Mouse (Mus musculus) hindbrain, embryonic 11.5 days (tissue): Measurements from ENCODE around the gene Map3k5. TPM values are rescaled to one million over a fixed set of nuclear protein-coding genes. Genes with fewer than 3 reads are reported as not detected.

Experiments used
- ATAC-seq: fragments of 200-750 bp; cut with Nextera tagmentation; 2 replicates; pipeline ENCODE4 v1.8.0; 2017; ENCODE audit warnings: mild to moderate bottlenecking, moderate TSS enrichment, moderate library complexity; ENCODE audit not compliant: low FRiP score
- DNase-seq: peaks from one replicate; pipeline ENCODE4 v3.0.0-alpha.2; 2015; ENCODE audit warnings: low spot score
- H3K27ac ChIP-seq: fragments of 300-500 bp; sonication (generic); 2 replicates; pipeline ENCODE4 v1.5.1; 2014; ENCODE audit warnings: mild to moderate bottlenecking, low read depth, low read length
- H3K27me3 ChIP-seq: fragments of 300-500 bp; sonication (generic); 2 replicates; pipeline ENCODE4 v1.6.1; 2014; ENCODE audit warnings: mild to moderate bottlenecking, low read length, moderate library complexity, mixed read lengths; ENCODE audit not compliant: control insufficient read depth, insufficient read depth
- H3K36me3 ChIP-seq: fragments of 300-500 bp; sonication (generic); 2 replicates; pipeline ENCODE4 v1.6.1; 2014; ENCODE audit warnings: mild to moderate bottlenecking, low read length, moderate library complexity, mixed read lengths; ENCODE audit not compliant: control insufficient read depth, insufficient read depth
- H3K4me1 ChIP-seq: fragments of 300-500 bp; sonication (generic); replicated peaks from 2 replicates; pipeline ENCODE4 v1.6.1; 2014; ENCODE audit warnings: low read length, mixed read lengths; ENCODE audit not compliant: control insufficient read depth, insufficient read depth
- H3K4me2 ChIP-seq: fragments of 300-500 bp; sonication (generic); replicated peaks from 2 replicates; pipeline ENCODE4 v1.6.1; 2014; ENCODE audit warnings: mild to moderate bottlenecking, low read depth, low read length
- H3K4me3 ChIP-seq: fragments of 300-500 bp; sonication (generic); 2 replicates; pipeline ENCODE4 v1.5.1; 2014; ENCODE audit warnings: low read depth, low read length
- H3K9ac ChIP-seq: fragments of 300-500 bp; sonication (generic); 2 replicates; pipeline ENCODE4 v1.6.1; 2014; ENCODE audit warnings: low read depth, low read length
- H3K9me3 ChIP-seq: fragments of 300-500 bp; sonication (generic); 2 replicates; pipeline ENCODE4 v1.6.1; 2016; ENCODE audit warnings: low read length; ENCODE audit not compliant: control insufficient read depth
- WGBS: fragments of 180-500 bp; shearing (Covaris S2); extraction: QIAGEN DNeasy Blood & Tissue Kit; methylation state at CpG from one replicate; pipeline ENCODE4 v1.1.7; 2014; 5-methylcytosine and 5-hydroxymethylcytosine counted together
- polyA plus RNA-seq: library from polyadenylated mRNA; unstranded; fragments of >200 nt; fragmentation: Nextera tagmentation; extraction: Ambion mirVana; gene quantifications from 2 replicates; pipeline ENCODE4 v1.2.1, GENCODE M21; 2014

Gene Map3k5
- polyA plus RNA-seq, 1 experiment from 2014 or later: 0.66 TPM

DNA sequence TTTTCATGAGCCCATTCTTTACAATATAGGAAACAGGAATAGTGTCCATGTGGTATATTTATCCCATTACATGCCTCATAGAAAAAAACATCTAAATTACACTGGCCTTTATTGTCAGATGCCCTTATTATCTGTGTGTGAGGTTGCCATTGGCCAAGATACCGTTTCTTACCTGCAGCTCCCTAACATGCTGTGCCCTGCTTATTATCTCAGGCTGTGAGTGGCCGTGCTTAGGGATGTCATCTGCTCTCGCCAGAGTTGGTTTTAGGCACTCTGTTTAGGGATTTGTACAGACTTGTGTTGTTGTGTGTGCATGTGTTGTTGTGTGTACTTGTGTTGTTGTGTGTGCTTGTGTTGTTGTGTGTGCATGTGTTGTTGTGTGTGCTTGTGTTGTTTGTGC is 84.5 kb downstream of the Map3k5 start:
- ATAC-seq (no peak), DNase-seq (no peak)
- no peaks in the 10 kb centered on the region for H3K27me3 ChIP-seq
- no peaks in the 10 kb centered on the region for H3K36me3 ChIP-seq
- H3K4me3 ChIP-seq: no peak overlapping the region
- H3K9me3 ChIP-seq: peaks cover 3% of the 10 kb centered on the region
- WGBS: 93% methylated on average over 3 of the region's 3 CpGs
- H3K9ac ChIP-seq: no peak overlapping the region
- 0 out of 2 replicates have a peak, but pooled peaks cover 2% of the 10 kb centered on the region for H3K4me1 ChIP-seq
- H3K27ac ChIP-seq: no peak overlapping the region
- no peak overlapping the region for H3K4me2 ChIP-seq

DNA sequence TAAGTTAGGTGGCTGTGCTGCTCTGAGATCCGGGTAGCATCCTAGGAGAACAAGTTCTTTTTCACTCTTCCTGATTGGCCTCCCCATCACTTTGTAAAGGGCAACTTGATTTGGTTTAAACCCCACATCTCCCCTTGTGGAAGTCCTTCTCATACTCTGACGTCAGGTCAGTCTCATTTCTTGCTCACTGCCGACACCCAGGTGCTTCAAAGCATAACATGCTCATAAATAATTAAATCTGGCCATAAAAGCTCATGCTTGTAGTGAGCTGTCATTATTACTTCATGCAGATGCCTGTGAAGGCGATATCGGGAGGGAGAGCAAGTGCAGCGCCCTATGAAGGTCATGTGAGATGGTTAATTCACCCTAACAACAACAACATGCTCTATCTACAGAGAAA is 87.0 kb downstream of the Map3k5 start:
- no peak for ATAC-seq

DNA sequence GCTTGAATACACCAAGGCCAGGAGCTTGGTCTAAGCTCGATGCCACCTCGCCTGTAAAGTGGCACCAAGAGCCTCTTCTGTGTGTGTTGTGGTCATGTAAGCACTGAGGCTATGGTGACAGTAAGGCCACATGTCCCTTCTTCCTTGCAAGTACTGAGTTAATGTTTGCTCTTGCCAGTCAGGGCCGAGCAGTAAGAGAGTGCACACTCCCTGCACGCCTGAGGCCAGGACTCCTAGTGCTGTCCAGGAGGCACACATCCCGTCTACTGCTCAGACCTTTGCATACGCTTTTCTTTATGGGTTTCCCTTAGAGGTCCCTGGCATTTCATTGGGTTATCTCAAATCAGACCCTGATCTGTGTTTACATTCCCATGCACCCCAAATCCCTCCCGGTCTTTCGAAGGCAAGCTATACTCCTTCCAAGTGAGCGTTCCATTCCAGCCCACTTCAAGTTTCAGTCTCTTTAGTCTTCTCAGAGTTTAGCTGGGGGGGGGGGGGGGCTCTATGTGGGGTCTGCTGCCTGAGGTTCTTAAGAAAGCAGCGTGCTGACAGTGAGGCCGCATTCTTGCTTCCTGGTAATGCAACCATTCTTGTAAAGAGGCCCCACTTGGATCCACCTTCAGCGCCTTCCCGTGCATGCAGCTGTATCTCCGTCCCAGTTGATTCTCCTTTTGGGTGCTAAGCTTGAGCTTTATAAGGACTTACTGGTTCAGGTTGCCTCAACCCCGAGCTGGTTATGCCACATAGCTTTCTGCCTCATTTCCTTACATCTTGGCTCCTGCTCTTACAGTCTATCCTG is 87.6 kb downstream of the Map3k5 start:
- 86% methylated on average over 15 of the region's 15 CpGs for WGBS
- no peak for ATAC-seq
- Histone ChIP-seq H3K27ac (no peak overlapping the region), H3K9me3 (peaks cover 3% of the 10 kb centered on the region), H3K4me2 (no peak overlapping the region), H3K27me3 (no peaks in the 10 kb centered on the region), H3K4me1 (0 out of 2 replicates have a peak, but pooled peaks cover 2% of the 10 kb centered on the region), H3K4me3 (no peak overlapping the region), H3K36me3 (no peaks in the 10 kb centered on the region), H3K9ac (no peak overlapping the region)
- DNase-seq: no peak

More for the DNA sequence above, 87.0 kb downstream of the Map3k5 start:
- 0 out of 2 replicates have a peak, but pooled peaks cover 2% of the 10 kb centered on the region for H3K4me1 ChIP-seq
- H3K36me3 ChIP-seq: no peaks in the 10 kb centered on the region
- no peak overlapping the region for H3K27ac ChIP-seq
- no peak overlapping the region for H3K4me2 ChIP-seq
- H3K27me3 ChIP-seq: no peaks in the 10 kb centered on the region
- peaks cover 3% of the 10 kb centered on the region for H3K9me3 ChIP-seq
- no peak overlapping the region for H3K9ac ChIP-seq
- DNase-seq: no peak
- 91% methylated on average over 6 of the region's 6 CpGs for WGBS
- H3K4me3 ChIP-seq: no peak overlapping the region

DNA sequence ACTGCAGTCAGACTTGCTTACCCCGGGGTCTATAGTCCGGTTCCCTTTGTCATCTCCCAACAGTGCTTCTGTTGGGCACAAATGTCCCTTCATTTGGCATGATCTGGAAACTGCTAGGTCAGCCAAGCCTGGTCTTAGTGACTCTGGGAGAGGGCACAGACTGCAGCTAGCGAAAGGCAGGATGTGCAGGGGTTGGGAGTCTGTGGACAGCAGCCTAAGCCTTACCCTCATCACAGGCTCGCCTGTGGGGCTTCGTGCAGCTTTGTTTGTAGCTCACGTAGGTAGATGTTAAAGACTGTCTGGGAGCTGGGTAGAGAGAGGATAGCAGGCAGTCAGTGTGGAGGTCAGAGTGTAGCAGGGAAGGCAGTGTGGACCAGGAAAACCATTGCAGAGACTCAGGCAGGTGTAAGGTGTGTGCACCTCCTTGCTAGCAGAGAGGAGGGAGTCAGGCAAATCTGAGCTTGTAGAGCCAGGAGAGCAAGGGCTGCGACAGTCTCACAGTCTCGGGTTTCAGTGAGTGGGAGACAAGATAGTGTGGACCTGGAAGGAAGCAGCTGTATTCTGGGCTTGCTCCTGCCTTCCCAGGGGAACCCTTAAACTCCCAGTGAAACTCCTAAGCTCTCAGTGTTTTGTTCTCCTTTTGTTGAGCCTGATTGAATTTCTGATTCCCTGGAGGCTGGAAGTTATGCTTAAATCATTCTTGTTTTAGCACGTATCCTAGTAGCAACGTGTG is 88.5 kb downstream of the Map3k5 start:
- no peak overlapping the region for H3K4me3 ChIP-seq
- DNase-seq (no peak), ATAC-seq (no peak)
- H3K27ac ChIP-seq: no peak overlapping the region
- 65% methylated on average over 10 of the region's 10 CpGs for WGBS
- H3K9ac ChIP-seq: no peak overlapping the region
- H3K27me3 ChIP-seq: no peaks in the 10 kb centered on the region
- H3K9me3 ChIP-seq: peaks cover 1% of the 10 kb centered on the region
- no peaks in the 10 kb centered on the region for H3K36me3 ChIP-seq
- no peak overlapping the region for H3K4me2 ChIP-seq
- H3K4me1 ChIP-seq: 0 out of 2 replicates have a peak, but pooled peaks cover 2% of the 10 kb centered on the region

DNA sequence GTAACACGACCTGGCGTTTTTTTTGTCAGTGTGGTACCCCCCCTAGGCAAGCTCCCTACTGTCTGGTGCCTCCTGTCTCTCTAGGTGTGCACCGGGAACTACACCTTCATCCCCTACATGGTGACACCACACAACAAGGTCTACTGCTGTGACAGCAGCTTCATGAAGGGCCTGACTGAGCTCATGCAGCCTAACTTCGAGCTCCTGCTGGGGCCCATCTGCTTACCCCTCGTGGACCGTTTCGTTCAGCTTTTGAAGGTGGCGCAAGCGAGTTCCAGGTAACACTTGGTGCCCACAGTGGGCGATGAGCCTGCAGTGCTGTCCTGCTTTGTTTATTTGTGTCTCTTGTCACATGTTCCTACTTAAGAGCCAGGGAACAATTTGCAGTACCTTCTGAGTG is 89.3 kb downstream of the Map3k5 start:
- Histone ChIP-seq H3K27ac (no peak overlapping the region), H3K36me3 (no peaks in the 10 kb centered on the region), H3K4me3 (no peak overlapping the region), H3K4me2 (no peak overlapping the region), H3K27me3 (no peaks in the 10 kb centered on the region), H3K4me1 (0 out of 2 replicates have a peak, but pooled peaks cover 2% of the 10 kb centered on the region), H3K9me3 (no peaks in the 10 kb centered on the region), H3K9ac (no peak overlapping the region)
- 69% methylated on average over 10 of the region's 10 CpGs for WGBS
- DNase-seq: no peak
- ATAC-seq: no peak

DNA sequence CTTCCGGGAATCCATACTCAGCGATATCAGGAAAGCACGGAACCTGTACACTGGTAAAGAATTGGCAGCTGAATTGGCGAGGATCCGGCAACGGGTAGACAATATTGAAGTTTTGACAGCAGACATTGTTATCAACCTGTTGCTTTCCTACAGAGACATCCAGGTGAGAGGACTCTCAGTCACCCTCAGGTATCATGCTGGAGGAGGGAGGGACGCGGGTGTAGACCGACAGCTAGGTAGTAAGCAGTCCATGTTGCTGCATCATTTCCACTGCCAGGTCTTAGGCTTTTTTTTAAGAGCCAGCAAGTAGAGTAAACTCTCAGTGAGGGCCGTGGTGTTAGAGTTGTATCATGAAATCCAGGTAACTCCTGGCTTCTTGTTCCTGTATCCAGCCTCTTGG is 90.6 kb downstream of the Map3k5 start:
- ATAC-seq: no peak
- H3K36me3 ChIP-seq: no peaks in the 10 kb centered on the region

DNA sequence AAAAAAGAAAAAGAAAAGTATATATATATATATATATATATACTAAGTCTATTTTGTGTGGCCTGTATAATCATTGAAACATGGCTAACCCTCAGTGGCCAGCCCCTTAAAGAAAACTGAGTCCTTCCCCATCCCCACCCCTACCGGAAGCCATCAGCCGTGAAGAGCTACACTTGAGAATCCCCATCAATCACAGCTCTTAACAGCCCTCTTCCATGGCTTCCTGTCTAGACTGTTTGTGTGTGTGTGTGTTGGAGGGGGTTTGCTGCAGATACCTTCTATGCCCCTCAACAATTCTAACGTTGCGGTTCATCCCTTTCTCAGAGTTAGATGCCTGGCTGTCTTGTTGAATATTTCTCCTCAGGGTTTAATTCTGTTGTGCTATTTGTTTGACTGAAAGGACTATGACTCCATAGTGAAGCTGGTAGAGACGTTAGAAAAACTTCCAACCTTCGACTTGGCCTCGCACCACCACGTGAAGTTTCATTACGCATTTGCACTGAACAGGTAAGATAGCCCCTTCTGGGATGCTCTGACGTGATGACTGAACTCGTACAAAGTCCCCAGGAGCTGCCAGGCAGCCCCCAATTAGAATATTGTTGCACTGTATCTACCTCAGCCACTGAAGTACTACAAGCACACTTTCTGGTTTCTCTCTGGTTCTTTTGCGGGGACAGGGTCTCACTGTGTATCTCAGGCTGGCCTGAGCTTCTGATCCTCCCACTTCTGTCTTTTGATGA is 91.7 kb downstream of the Map3k5 start:
- Histone ChIP-seq H3K36me3 (no peaks in the 10 kb centered on the region), H3K9me3 (no peaks in the 10 kb centered on the region), H3K4me2 (no peak overlapping the region), H3K9ac (no peak overlapping the region), H3K4me3 (no peak overlapping the region), H3K4me1 (0 out of 2 replicates have a peak, but pooled peaks cover 2% of the 10 kb centered on the region), H3K27me3 (no peaks in the 10 kb centered on the region), H3K27ac (no peak overlapping the region)
- no peak for ATAC-seq
- no peak for DNase-seq
- WGBS: 74% methylated on average over 12 of the region's 12 CpGs

More for the DNA sequence above, 90.6 kb downstream of the Map3k5 start:
- Histone ChIP-seq H3K4me3 (no peak overlapping the region), H3K9ac (no peak overlapping the region), H3K9me3 (no peaks in the 10 kb centered on the region), H3K27ac (no peak overlapping the region), H3K27me3 (no peaks in the 10 kb centered on the region), H3K4me2 (no peak overlapping the region), H3K4me1 (0 out of 2 replicates have a peak, but pooled peaks cover 2% of the 10 kb centered on the region)
- 96% methylated on average over 10 of the region's 10 CpGs for WGBS
- DNase-seq: no peak

DNA sequence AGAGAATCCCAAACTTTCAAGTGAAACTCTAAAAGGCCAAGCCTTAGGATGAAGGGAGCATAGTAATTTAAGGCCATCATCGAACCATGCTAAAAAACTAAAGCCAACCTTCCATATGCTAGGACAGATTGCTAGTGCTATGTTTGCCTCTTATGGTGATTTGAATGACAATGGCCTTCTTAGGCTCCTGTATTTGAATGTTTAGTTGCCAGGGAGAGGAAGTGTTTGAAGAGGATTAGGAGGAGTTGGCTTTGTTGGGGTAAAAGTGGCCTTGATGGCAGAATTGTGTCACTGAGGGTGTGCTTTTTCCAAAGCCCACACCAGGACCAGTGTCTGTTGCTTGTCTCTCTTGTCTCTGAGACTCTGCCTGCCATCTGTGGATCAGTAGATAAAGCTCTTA is 96.4 kb downstream of the Map3k5 start:
- DNase-seq (no peak), ATAC-seq (no peak)
- Histone ChIP-seq H3K4me2 (no peak overlapping the region), H3K4me1 (no peaks in the 10 kb centered on the region), H3K27ac (no peak overlapping the region), H3K27me3 (no peaks in the 10 kb centered on the region), H3K9me3 (no peaks in the 10 kb centered on the region), H3K36me3 (no peaks in the 10 kb centered on the region), H3K9ac (no peak overlapping the region), H3K4me3 (no peak overlapping the region)
- 77% methylated on average over 1 of the region's 1 CpGs for WGBS
